Mouse (Mus musculus) megakaryocyte, embryonic 14.5 days (primary cell): ENCODE data around the gene Flrt3.

Source experiments
- FLI1 ChIP-seq: IDR thresholded peaks from 2 replicates; pipeline ENCODE4 v1.6.1; 2012; ENCODE audit warnings: low read length, inconsistent platforms, mixed read lengths
- GATA1 ChIP-seq: IDR thresholded peaks from 3 replicates; pipeline ENCODE4 v1.6.1; 2012; ENCODE audit warnings: mixed read lengths, low read length, inconsistent platforms, borderline replicate concordance

GRCm38 (mm10) chr2:140621730-140622337 is 49.4 kb downstream of the Flrt3 start:
- TF ChIP-seq GATA1 (no peak), FLI1 (no peak)
